Mouse (Mus musculus) cerebellum, adult 2 months (tissue): ENCODE data around the gene Slc25a36. TPM values are rescaled to one million over a fixed set of nuclear protein-coding genes. Genes with fewer than 3 reads are reported as not detected.

Experiments
- DNase-seq, 2 experiments: peaks; one replicate each; pipeline ENCODE4 v3.0.0; 2021
- H3K27ac ChIP-seq: fragments of 200-500 bp; 2 replicates; pipeline ENCODE4 v1.5.1; 2012; ENCODE audit warnings: low read length, control low read depth, inconsistent platforms; ENCODE audit not compliant: insufficient read depth
- H3K27me3 ChIP-seq: fragments of 200-500 bp; 2 replicates; pipeline ENCODE4 v1.6.1; 2012; ENCODE audit warnings: inconsistent platforms, mild to moderate bottlenecking, low read length, moderate library complexity; ENCODE audit not compliant: control insufficient read depth, insufficient read depth
- H3K4me1 ChIP-seq: fragments of 200-500 bp; 2 replicates; pipeline ENCODE4 v1.6.1; 2011; ENCODE audit warnings: low read length; ENCODE audit not compliant: control insufficient read depth, insufficient read depth
- H3K4me3 ChIP-seq: fragments of 200-500 bp; replicated peaks from 2 replicates; pipeline ENCODE3; 2011; ENCODE audit warnings: mild to moderate bottlenecking, low read depth, low read length, control low read depth; ENCODE audit not compliant: insufficient read depth
- CTCF ChIP-seq: fragments of 200-500 bp; IDR thresholded peaks from 2 replicates; pipeline ENCODE4 v1.5.1; 2011; ENCODE audit warnings: low read depth, mild to moderate bottlenecking, control low read depth, low read length, moderate library complexity, borderline replicate concordance; ENCODE audit not compliant: insufficient read depth
- POLR2A ChIP-seq: fragments of 200-500 bp; IDR thresholded peaks from 2 replicates; pipeline ENCODE4 v1.6.1; 2011; ENCODE audit warnings: low read length, control low read depth, borderline replicate concordance; ENCODE audit not compliant: insufficient read depth
- WGBS: fragments of 180-500 bp; shearing (Covaris S2); methylation state at CpG from one replicate; pipeline ENCODE4 v1.1.7; 2018; 5-methylcytosine and 5-hydroxymethylcytosine counted together
- polyA plus RNA-seq: library from polyadenylated mRNA; depleted of rRNA; stranded (reverse); fragments of >200 nt; gene quantifications from 2 replicates; pipeline ENCODE4 v1.2.3, GENCODE M21; 2012

Gene Slc25a36
- polyA plus RNA-seq, 1 experiment = 53.2 TPM

DNA sequence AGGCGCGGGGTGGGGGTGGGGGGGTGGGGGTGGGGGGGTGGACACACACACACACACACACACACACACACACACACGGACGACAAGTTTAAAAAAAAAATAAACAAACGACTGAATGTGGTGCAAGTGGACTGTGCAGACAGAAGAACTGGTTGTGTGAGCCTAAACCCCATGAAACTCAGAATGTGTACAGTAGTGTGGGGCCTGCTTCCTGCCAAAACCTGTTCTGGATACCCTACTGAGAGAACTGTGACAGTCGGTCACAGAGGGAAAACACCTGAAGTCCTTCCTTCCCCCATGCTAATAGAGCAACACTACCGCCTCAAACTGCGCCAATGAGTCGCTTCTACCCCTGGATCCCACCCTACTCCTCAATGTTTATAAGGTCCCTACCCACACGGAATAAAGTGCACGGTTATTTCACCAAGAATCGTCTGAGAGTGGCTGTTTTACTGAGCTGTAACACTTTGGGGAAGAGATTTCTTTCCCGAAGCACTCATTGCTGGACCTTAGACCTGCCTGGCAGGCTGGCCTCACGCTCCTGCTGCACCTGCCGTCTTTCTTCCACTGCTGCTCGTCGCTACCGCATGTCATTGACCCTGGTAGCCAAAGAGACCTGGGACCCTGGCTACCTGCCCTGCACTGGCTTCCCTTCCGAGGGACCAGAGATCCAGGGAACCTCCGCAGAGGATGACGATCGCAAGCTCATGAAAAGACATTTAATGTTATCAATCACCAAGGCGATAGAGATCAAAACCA lies 13.2 kb upstream of the Slc25a36 start:
- no peak for TF ChIP-seq CTCF
- TF ChIP-seq POLR2A = no peak
- Histone ChIP-seq H3K27ac (no peak overlapping the region), H3K4me1 (no peaks in the 10 kb centered on the region), H3K27me3 (no peaks in the 10 kb centered on the region), H3K4me3 (no peak overlapping the region)
- WGBS = 60% methylated on average over 23 of the region's 23 CpGs
- DNase-seq = no peak

GRCm38 (mm10) chr9:97121432-97121831 lies 10.5 kb upstream of the Slc25a36 start:
- DNase-seq = no peak
- no peak overlapping the region for H3K4me3 ChIP-seq
- no peaks in the 10 kb centered on the region for H3K27me3 ChIP-seq
- no peak overlapping the region for H3K27ac ChIP-seq
- TF ChIP-seq CTCF (no peak), POLR2A (no peak)
- WGBS = 90% methylated on average over 2 of the region's 2 CpGs
- no peaks in the 10 kb centered on the region for H3K4me1 ChIP-seq

GRCm38 (mm10) chr9:97114271-97114670 lies 3.3 kb upstream of the Slc25a36 start:
- Histone ChIP-seq H3K4me1 (no peaks in the 10 kb centered on the region), H3K27me3 (no peaks in the 10 kb centered on the region), H3K4me3 (no peak overlapping the region), H3K27ac (no peak overlapping the region)
- TF ChIP-seq CTCF (no peak), POLR2A (no peak)
- DNase-seq = no peak
- WGBS = 85% methylated on average over 10 of the region's 10 CpGs

- no peak for DNase-seq
- Histone ChIP-seq H3K27ac (no peak overlapping the region), H3K4me1 (peaks cover 4% of the 10 kb centered on the region; the same call in 1 of the 2 replicates), H3K4me3 (no peak overlapping the region), H3K27me3 (no peaks in the 10 kb centered on the region)
- TF ChIP-seq POLR2A (no peak), CTCF (no peak)
- WGBS = 49% methylated on average over 5 of the region's 5 CpGs
Measured at GRCm38 (mm10) chr9:97113555-97113929, 2.6 kb upstream of the Slc25a36 start.

GRCm38 (mm10) chr9:97112797-97113554 lies 2.0 kb upstream of the Slc25a36 start:
- H3K4me1 ChIP-seq = peaks cover 4% of the 10 kb centered on the region; the same call in 1 of the 2 replicates
- 77% methylated on average over 24 of the region's 24 CpGs for WGBS
- no peaks in the 10 kb centered on the region for H3K27me3 ChIP-seq
- H3K4me3 ChIP-seq = no peak overlapping the region
- no peak overlapping the region for H3K27ac ChIP-seq
- TF ChIP-seq POLR2A (no peak), CTCF (no peak)
- DNase-seq = no peak

GRCm38 (mm10) chr9:97112238-97112637 lies 1.3 kb upstream of the Slc25a36 start:
- Histone ChIP-seq H3K27me3 (no peaks in the 10 kb centered on the region), H3K4me3 (no peak overlapping the region), H3K4me1 (peaks cover 4% of the 10 kb centered on the region; the same call in 1 of the 2 replicates), H3K27ac (no peak overlapping the region)
- 92% methylated on average over 7 of the region's 7 CpGs for WGBS
- no peak for DNase-seq
- TF ChIP-seq CTCF (no peak), POLR2A (no peak)

GRCm38 (mm10) chr9:97111506-97111905 lies 549 bp upstream of the Slc25a36 start:
- Histone ChIP-seq H3K27me3 (no peaks in the 10 kb centered on the region), H3K27ac (no peak overlapping the region), H3K4me3 (peak overlapping the region; percentile 58), H3K4me1 (peaks cover 4% of the 10 kb centered on the region; the same call in 1 of the 2 replicates)
- peak in 1 of 2 experiments; percentile 22 for DNase-seq
- WGBS = 6% methylated on average over 6 of the region's 6 CpGs
- TF ChIP-seq CTCF (no peak), POLR2A (no peak)

GRCm38 (mm10) chr9:97106481-97107160 lies 4.3 kb downstream of the Slc25a36 start:
- no peak for DNase-seq
- WGBS = 92% methylated on average over 5 of the region's 5 CpGs
- no peak overlapping the region for H3K4me3 ChIP-seq
- H3K27ac ChIP-seq = no peak overlapping the region
- peaks cover 6% of the 10 kb centered on the region; the same call in 1 of the 2 replicates for H3K4me1 ChIP-seq
- H3K27me3 ChIP-seq = no peaks in the 10 kb centered on the region
- TF ChIP-seq CTCF (no peak), POLR2A (no peak)
